Mouse (Mus musculus): ENCODE measurements around the gene Kcna2. TPM values are rescaled to one million over a fixed set of nuclear protein-coding genes. Genes with fewer than 3 reads are reported as not detected.

Gene Kcna2
- 0.07 and 0.18 TPM in 2 replicates for polyA plus RNA-seq (2015; fragmentation: Nextera tagmentation; extraction: Ambion mirVana)

DNA sequence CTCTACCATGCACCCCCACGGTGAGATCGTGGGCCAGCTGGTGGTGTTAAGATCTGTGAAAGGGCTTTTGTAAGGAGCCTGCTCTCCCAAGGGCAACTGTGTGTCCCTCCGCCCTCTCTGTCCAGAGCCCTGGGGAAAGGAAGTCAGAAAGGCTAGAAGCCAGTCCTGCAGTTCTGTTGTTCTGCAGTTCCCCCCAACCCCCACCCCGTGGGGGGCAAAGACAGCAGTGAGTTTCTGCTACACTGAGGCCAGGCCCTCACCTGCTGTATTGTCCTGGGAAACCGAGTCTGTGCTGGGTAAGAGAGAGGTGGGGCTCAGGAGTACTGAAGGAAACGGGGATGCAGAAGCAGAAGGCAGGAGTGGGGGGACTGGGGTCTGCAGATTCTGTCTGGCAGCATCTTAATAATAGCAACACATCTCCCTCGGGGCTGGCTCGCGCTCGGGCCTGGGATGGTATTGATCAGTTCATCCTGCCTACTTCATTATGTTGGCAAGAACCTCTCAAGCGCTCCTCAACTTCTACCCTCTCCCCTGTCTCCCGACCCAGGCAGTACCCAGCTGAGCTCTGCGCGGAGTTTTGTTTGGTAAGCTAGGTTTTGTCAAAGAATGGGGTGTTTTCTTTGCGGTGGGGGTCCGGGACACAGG is at the start of gene Kcna2:
TSS of gene Kcna2 (plus strand) at position 336 of the 645 bp plus-strand sequence.
- H3K9ac ChIP-seq = peak within 1 kb of the TSS; percentile 67
- peak within 1 kb of the TSS; percentile 98 for H3K4me2 ChIP-seq
- under 1% methylated on average over 16 of the region's 16 CpGs for WGBS
- H3K4me1 ChIP-seq = peaks cover 14% of the 10 kb centered on the region
- H3K27ac ChIP-seq = no peak within 1 kb of the TSS
- peak within 1 kb of the TSS; percentile 57 for H3K4me3 ChIP-seq
- no peaks in the 10 kb centered on the region for H3K36me3 ChIP-seq
- 0 out of 2 replicates have a peak, but pooled peaks have one; percentile 11 for ATAC-seq (ENCODE audit: insufficient number of reproducible peaks, insufficient read depth, low FRiP score, low TSS enrichment, low read depth)
- no peaks in the 10 kb centered on the region for H3K9me3 ChIP-seq
- peaks cover 86% of the 10 kb centered on the region for H3K27me3 ChIP-seq

DNA sequence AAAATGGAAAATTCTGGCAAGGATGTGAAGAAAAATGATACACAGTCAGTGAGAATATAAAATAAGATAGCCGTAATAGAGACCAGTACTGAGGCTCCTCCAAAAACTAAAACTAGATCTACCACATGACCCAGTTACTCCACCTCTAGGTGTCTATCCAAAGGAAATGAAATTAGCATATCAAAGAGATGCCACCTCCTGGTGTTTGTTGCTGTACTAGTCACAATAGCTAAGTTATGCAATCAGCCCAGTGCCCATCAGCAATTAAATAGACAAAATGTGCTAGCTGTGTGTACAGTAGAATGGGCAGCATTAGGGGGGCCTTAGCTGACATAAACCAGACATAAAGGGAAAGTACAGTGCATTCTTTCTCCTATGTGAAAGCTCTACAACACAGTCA is 39.5 kb upstream of the Kcna2 start:
- Histone ChIP-seq H3K4me3 (no peak overlapping the region), H3K27ac (no peak overlapping the region), H3K4me1 (no peaks in the 10 kb centered on the region), H3K9ac (no peak overlapping the region), H3K36me3 (no peaks in the 10 kb centered on the region), H3K27me3 (no peaks in the 10 kb centered on the region), H3K4me2 (no peak overlapping the region), H3K9me3 (no peaks in the 10 kb centered on the region)
- ATAC-seq (ENCODE audit: insufficient number of reproducible peaks, insufficient read depth, low FRiP score, low TSS enrichment, low read depth) = no peak
- 81% methylated on average over 1 of the region's 1 CpGs for WGBS

DNA sequence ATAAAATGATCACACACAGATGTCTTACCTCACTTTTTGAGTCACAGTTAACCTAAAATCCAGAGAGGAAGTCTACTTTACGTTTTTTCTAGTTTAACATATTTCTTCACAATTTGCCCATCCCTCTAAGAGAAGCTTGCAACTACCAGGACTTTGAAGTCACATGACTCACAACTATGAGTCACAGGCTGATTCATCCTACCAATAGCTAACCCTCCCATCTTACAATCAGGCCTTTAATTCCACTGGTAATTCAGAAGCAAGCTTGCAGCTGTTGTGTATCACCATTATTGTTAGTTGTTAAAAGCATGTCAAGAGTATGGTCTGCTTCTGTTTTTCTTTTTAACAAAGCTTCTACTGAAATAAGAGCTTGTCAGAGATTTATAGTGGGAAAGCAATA is 38.2 kb upstream of the Kcna2 start:
- H3K27me3 ChIP-seq = no peaks in the 10 kb centered on the region

DNA sequence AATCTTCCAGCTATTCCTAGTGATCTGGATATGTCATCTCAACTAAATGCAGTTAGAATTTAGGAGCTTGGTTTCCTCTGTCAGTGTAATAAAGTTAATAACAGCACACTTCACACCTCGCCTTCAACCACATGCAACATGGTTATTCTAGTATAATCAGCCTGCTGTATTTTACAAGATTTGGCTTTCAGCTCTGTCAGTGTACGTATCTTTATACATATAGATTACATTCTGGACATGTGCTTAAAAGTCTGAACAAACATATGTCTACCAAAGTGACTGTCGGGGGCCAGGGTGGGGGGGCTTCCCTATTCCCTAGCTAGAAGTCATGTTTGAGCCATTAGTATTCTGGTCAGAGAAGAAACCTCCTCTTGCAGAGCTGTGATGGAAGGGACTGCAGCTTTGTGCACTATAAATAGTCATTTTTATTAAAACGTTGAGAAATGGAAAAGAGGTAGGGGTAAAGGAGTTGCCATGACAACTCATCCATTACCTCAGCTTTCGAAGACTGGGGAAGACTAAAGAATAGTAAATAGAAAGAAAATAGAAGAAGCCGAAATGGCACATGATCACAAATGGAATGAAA is 35.3 kb upstream of the Kcna2 start:
- no peaks in the 10 kb centered on the region for H3K36me3 ChIP-seq
- H3K27ac ChIP-seq = no peak overlapping the region
- WGBS = 79% methylated on average over 6 of the region's 6 CpGs
- H3K4me3 ChIP-seq = no peak overlapping the region
- ATAC-seq (ENCODE audit: insufficient number of reproducible peaks, insufficient read depth, low FRiP score, low TSS enrichment, low read depth) = no peak
- H3K4me1 ChIP-seq = no peaks in the 10 kb centered on the region
- no peaks in the 10 kb centered on the region for H3K9me3 ChIP-seq
- no peaks in the 10 kb centered on the region for H3K27me3 ChIP-seq
- no peak overlapping the region for H3K9ac ChIP-seq
- H3K4me2 ChIP-seq = no peak overlapping the region

More for the DNA sequence above, 38.2 kb upstream of the Kcna2 start:
- no peak overlapping the region for H3K4me3 ChIP-seq
- H3K27ac ChIP-seq = no peak overlapping the region
- 46% methylated on average over 1 of the region's 1 CpGs for WGBS
- H3K36me3 ChIP-seq = no peaks in the 10 kb centered on the region
- no peak overlapping the region for H3K9ac ChIP-seq
- H3K4me1 ChIP-seq = no peaks in the 10 kb centered on the region
- no peak for ATAC-seq (ENCODE audit: insufficient number of reproducible peaks, insufficient read depth, low FRiP score, low TSS enrichment, low read depth)
- H3K4me2 ChIP-seq = no peak overlapping the region
- H3K9me3 ChIP-seq = no peaks in the 10 kb centered on the region

DNA sequence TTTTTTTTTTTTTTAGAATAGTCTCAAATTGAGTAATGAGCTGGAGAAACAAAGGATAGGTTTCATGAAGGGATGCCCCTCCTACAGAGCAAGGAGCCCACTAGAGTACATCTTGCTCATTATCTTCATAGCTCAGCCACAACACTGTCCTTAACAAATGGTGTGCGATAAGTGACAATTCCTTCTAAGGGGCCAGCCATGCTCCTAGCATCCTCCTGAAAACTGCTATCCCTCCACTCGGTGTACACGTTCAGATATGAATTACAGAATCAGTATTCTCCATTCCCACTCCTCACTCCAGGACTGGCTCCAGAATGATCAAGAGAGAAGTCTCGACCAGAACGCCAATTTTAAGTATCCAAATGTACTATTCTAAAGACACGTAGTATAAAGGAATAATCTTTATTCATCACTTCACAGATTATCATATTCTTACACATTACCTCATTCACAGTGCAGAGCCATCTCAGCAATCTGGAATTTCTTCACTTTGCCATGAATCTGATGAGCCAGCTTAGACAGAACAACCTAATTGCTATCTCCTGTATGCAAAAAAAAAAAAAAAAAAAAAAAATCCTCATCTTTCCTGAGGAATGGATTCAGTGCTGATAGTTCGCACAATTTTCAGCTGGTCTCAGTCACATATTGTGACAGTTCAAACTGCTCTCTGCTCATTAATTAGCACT is 34.6 kb upstream of the Kcna2 start:
- Histone ChIP-seq H3K4me3 (no peak overlapping the region), H3K36me3 (no peaks in the 10 kb centered on the region), H3K27me3 (no peaks in the 10 kb centered on the region), H3K4me1 (no peaks in the 10 kb centered on the region), H3K9me3 (no peaks in the 10 kb centered on the region), H3K4me2 (no peak overlapping the region), H3K9ac (no peak overlapping the region), H3K27ac (no peak overlapping the region)
- 82% methylated on average over 7 of the region's 7 CpGs for WGBS
- no peak for ATAC-seq (ENCODE audit: insufficient number of reproducible peaks, insufficient read depth, low FRiP score, low TSS enrichment, low read depth)

DNA sequence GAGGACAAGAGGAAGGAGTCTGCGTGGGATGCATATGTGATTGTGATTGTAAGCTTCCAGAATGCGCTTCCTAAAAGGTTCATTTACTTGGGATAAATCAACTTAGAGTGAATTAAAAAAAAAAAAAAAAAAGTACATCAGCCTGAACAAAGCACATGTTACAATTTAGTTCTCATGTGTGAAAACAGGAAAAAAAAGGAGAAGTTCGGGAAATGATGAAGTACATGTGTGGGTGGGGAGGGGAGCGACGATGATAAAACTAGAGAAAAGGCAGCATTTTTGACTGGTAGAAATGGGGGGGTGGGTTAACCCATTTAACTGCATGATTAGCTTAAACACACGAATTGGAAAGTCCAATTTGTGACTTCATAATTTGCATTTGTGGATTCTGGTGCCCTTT is 33.7 kb upstream of the Kcna2 start:
- H3K4me2 ChIP-seq = no peak overlapping the region
- no peaks in the 10 kb centered on the region for H3K9me3 ChIP-seq
- H3K4me1 ChIP-seq = no peaks in the 10 kb centered on the region
- H3K36me3 ChIP-seq = no peaks in the 10 kb centered on the region
- H3K4me3 ChIP-seq = no peak overlapping the region
- H3K27ac ChIP-seq = no peak overlapping the region
- no peak for ATAC-seq (ENCODE audit: insufficient number of reproducible peaks, insufficient read depth, low FRiP score, low TSS enrichment, low read depth)
- no peaks in the 10 kb centered on the region for H3K27me3 ChIP-seq
- WGBS = 70% methylated on average over 6 of the region's 6 CpGs
- no peak overlapping the region for H3K9ac ChIP-seq

DNA sequence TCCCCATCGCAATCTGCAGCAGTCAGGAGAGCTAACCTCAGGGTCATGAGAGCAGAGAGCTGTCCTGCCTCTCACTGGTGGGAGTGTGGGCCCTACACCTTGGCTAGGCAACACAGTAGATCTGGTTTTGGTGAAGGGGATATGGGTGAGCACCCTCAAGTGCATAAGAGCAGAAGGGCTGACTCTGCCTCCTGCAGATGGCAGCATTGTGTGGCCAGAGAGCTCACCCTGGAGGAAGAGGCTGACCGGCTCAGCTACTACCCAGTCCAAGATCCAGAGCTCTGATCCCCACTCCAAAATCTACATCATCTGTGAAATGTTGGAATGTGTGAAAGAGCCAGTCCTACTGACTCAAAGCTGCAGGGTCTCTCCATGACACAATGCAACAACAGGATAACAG is 27.1 kb upstream of the Kcna2 start:
- Histone ChIP-seq H3K36me3 (no peaks in the 10 kb centered on the region), H3K9ac (no peak overlapping the region), H3K27ac (no peak overlapping the region), H3K4me3 (no peak overlapping the region), H3K9me3 (no peaks in the 10 kb centered on the region), H3K4me1 (no peaks in the 10 kb centered on the region), H3K27me3 (no peaks in the 10 kb centered on the region; the same call in 1 of the 2 replicates), H3K4me2 (no peak overlapping the region)
- 59% methylated on average over 2 of the region's 2 CpGs for WGBS
- ATAC-seq (ENCODE audit: insufficient number of reproducible peaks, insufficient read depth, low FRiP score, low TSS enrichment, low read depth) = no peak

DNA sequence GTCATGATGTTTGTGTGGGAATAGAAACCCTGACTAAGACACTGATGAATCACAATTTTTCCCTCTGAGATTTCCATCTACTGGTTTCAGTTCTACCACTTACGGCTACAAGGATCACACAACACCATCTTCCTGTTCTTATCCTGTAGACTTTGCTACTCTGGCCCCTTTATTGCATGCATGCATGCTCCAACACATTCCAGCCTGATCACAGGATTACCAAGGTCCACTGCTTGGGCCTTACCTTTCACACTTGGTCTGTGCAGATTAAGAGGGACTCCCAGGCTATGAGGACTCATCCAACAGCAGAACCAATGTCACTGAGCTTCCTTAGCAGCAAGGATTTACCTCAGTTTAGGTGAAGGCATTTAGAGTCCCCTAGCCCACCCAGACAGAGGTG is 25.2 kb upstream of the Kcna2 start:
- Histone ChIP-seq H3K36me3 (no peaks in the 10 kb centered on the region), H3K27ac (no peak overlapping the region), H3K4me1 (no peaks in the 10 kb centered on the region), H3K9me3 (no peaks in the 10 kb centered on the region), H3K9ac (no peak overlapping the region), H3K4me3 (no peak overlapping the region), H3K4me2 (no peak overlapping the region), H3K27me3 (no peaks in the 10 kb centered on the region; the same call in 1 of the 2 replicates)
- no peak for ATAC-seq (ENCODE audit: insufficient number of reproducible peaks, insufficient read depth, low FRiP score, low TSS enrichment, low read depth)
- WGBS = 88% methylated on average over 1 of the region's 1 CpGs

DNA sequence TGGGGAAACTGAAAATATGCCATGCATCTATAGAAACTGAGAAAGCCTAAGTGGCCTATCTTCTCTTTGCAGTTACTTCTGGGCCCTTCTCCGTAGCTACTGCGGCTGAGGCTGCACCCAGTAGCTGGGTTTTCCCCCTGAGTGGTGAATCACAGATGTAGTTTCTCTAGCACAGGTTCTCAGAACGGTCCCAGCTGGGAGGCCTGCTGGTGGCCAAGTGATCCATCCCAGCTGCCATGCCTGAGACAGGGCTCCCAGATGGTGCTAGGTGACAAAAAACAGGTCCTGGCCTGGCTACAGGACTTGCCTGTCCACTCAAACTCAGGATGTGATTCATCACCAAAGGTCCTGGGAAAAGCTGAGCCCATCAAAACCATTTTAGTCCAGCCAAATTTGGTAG is 24.3 kb upstream of the Kcna2 start:
- ATAC-seq (ENCODE audit: insufficient number of reproducible peaks, insufficient read depth, low FRiP score, low TSS enrichment, low read depth) = no peak
- WGBS = 76% methylated on average over 3 of the region's 3 CpGs
- no peaks in the 10 kb centered on the region for H3K4me1 ChIP-seq
- no peak overlapping the region for H3K27ac ChIP-seq
- no peaks in the 10 kb centered on the region; the same call in 1 of the 2 replicates for H3K27me3 ChIP-seq
- H3K36me3 ChIP-seq = no peaks in the 10 kb centered on the region
- no peak overlapping the region for H3K9ac ChIP-seq
- no peak overlapping the region for H3K4me3 ChIP-seq
- H3K9me3 ChIP-seq = no peaks in the 10 kb centered on the region
- H3K4me2 ChIP-seq = no peak overlapping the region

DNA sequence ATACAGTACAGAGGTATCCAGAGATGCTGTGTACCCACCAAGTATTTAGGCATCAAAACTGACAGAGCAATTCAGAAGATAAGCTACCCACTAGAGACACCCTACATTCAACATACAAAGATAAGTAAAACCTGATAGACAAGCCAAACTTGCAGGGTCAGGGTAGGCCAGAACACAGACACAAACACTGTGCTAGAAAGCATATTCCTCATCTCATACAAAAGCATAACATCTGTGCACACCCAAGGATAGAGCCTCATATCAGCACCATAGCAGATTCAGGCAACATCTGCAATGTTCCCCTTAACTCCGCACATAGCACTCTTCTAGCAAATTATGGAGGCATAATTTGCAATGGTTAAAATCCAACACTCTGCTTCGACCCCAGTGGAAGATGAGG is 23.8 kb upstream of the Kcna2 start:
- H3K27me3 ChIP-seq = no peaks in the 10 kb centered on the region; the same call in 1 of the 2 replicates
- H3K4me2 ChIP-seq = no peak overlapping the region
- ATAC-seq (ENCODE audit: insufficient number of reproducible peaks, insufficient read depth, low FRiP score, low TSS enrichment, low read depth) = no peak
- H3K9me3 ChIP-seq = no peaks in the 10 kb centered on the region
- H3K36me3 ChIP-seq = no peaks in the 10 kb centered on the region
- H3K27ac ChIP-seq = no peak overlapping the region
- no peak overlapping the region for H3K9ac ChIP-seq
- 89% methylated on average over 2 of the region's 2 CpGs for WGBS
- H3K4me1 ChIP-seq = no peaks in the 10 kb centered on the region
- H3K4me3 ChIP-seq = no peak overlapping the region

DNA sequence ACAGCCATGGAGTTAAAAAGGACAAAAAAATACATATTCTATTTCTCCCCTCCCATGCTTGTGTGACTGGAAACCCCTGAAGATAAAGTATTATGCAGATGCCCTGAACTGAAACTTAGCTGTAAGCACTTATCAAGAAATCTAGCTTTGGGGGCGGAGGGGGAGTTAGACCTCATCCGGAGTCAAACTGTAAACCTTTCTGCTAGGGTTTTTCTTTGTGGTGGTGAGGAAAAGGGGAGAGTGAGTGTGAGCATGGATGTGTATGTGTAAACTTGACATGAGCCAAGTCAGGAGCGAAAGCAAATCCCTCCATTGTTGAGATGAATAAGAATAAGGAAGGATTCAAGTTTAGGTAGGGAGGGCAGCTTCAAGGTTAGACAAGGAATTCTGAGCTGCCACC is 20.1 kb upstream of the Kcna2 start:
- no peak overlapping the region for H3K9ac ChIP-seq
- H3K36me3 ChIP-seq = no peaks in the 10 kb centered on the region
- no peak for ATAC-seq (ENCODE audit: insufficient number of reproducible peaks, insufficient read depth, low FRiP score, low TSS enrichment, low read depth)
- no peak overlapping the region for H3K4me3 ChIP-seq
- no peaks in the 10 kb centered on the region for H3K9me3 ChIP-seq
- H3K4me2 ChIP-seq = no peak overlapping the region
- H3K27ac ChIP-seq = no peak overlapping the region
- H3K27me3 ChIP-seq = no peaks in the 10 kb centered on the region
- no peaks in the 10 kb centered on the region for H3K4me1 ChIP-seq
- 77% methylated on average over 3 of the region's 3 CpGs for WGBS

DNA sequence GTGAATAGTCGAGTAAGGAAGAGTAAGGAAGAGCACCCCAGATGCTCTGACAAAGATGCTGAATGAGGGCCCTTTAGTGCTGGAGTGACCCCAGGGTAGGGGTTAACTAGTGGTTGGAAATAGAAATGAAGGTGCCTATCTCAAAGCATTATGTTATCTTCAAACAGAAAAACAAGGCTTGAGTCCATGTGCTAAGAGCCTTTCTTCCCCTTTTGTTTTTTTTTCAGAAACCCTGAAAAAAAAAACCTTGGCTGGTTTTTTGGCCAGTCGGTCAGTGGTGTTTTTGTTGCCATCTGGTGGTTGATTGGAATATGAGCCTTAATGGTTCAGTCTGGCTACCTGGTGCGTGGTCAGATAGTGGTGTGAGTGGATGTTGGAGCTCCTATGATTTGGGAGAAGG is 19.7 kb upstream of the Kcna2 start:
- H3K36me3 ChIP-seq = no peaks in the 10 kb centered on the region
- no peak overlapping the region for H3K4me2 ChIP-seq
- WGBS = 24% methylated on average over 3 of the region's 3 CpGs
- no peaks in the 10 kb centered on the region for H3K9me3 ChIP-seq
- H3K27me3 ChIP-seq = no peaks in the 10 kb centered on the region
- no peak overlapping the region for H3K4me3 ChIP-seq
- no peak overlapping the region for H3K9ac ChIP-seq
- no peak overlapping the region for H3K27ac ChIP-seq
- no peak for ATAC-seq (ENCODE audit: insufficient number of reproducible peaks, insufficient read depth, low FRiP score, low TSS enrichment, low read depth)
- H3K4me1 ChIP-seq = no peaks in the 10 kb centered on the region

Data from embryonic facial prominence, embryonic 13.5 days (tissue).